Mouse (Mus musculus): ENCODE results near the gene Gm609. TPM values are rescaled to one million over a fixed set of nuclear protein-coding genes. Genes with fewer than 3 reads are reported as not detected.

Gm609 gene
- total RNA-seq, 2 experiments from 2014 or later, result not detected

GRCm38 (mm10) chr16:45365353-45365752, 127.4 kb downstream of the Gm609 start:
- intact Hi-C loops (cut with DNase I; ENCODE audit: low total_unique reads), result no loop called here
- DNase-seq, result no peak

DNA sequence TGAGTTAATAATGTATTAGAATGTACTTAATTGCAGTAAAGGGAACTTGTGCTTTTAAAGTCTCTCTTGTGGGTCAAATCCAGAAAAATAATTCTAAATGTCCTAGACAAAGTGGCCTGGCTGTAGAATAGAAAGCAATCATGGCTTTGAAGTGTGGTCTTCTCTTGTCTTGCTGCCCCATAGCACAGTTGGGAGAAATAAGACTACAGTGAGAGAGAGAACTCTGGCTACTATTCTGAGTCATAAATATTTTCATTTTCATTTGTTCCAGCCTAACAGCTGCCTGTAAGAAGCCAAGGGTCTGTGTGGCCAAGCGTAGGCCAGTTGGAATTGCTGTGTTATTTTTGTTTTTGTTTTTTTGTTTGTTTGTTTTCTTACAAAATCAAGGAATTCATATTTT, 128.1 kb downstream of the Gm609 start:
- DNase-seq, result no peak
- intact Hi-C loops (cut with DNase I; ENCODE audit: low total_unique reads), result no loop called here

DNA sequence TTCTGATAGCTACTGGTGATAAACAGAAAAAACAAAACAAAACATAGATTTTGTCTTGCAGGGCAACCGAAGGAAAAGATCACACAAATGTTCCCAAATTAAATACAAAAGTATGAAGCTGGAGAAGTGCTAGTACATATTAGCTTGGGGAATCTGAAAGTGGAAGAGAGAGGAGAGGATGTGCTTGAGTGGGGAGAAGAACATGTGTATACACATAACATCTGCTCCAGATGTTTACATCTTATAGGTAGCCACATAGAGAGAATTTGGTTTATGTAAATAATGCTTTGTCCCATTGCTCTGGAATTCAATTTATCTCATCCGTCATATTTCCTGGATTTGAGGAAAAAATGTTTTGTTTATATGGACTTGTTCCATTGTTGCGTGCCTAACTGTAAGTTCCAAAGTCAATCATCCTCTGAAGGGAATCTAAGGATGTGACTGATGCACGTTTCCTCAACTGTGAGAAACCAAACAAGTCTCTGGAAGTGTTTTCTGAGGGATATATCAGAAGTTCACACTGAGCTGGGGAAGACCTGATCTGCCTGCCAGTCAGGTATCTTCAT, 129.2 kb downstream of the Gm609 start:
- intact Hi-C loops (cut with DNase I; ENCODE audit: low total_unique reads), result no loop called here
- DNase-seq, result no peak

Other genes with a start within 250 kb of the Gm609 start
- 10 to 100 TPM; 31.6 to 41.3 TPM for gene Cd200, start 83.9 kb downstream of the Gm609 start, total RNA-seq (2021)
- gene Gm17783, start 39.1 kb upstream of the Gm609 start, total RNA-seq (2021), result not detected
- not detected for gene Slc9c1, start 42.3 kb upstream of the Gm609 start, total RNA-seq (2021)
- under 1 TPM; 0.11 to 0.14 TPM for gene Gcsam, start 117.4 kb upstream of the Gm609 start, total RNA-seq (2021)
- gene BC016579, start 161.1 kb upstream of the Gm609 start, total RNA-seq (2021), result not detected
- gene Tmprss7, start 200.7 kb upstream of the Gm609 start, total RNA-seq (2021), result not detected
- under 1 TPM; 0.35 to 0.49 TPM for gene Tagln3, start 231.6 kb upstream of the Gm609 start, total RNA-seq (2021)
- gene Abhd10, start 250.0 kb upstream of the Gm609 start, total RNA-seq (2021), result 1 to 10 TPM; 8.0 to 9.4 TPM

Data from gastrocnemius, postnatal 14 days (tissue).